Mouse (Mus musculus): ENCODE data around the gene Gp5. TPM values are rescaled to one million over a fixed set of nuclear protein-coding genes. Genes with fewer than 3 reads are reported as not detected.

Gp5 gene
- polyA plus RNA-seq, 1 experiment = 0.36 TPM

DNA sequence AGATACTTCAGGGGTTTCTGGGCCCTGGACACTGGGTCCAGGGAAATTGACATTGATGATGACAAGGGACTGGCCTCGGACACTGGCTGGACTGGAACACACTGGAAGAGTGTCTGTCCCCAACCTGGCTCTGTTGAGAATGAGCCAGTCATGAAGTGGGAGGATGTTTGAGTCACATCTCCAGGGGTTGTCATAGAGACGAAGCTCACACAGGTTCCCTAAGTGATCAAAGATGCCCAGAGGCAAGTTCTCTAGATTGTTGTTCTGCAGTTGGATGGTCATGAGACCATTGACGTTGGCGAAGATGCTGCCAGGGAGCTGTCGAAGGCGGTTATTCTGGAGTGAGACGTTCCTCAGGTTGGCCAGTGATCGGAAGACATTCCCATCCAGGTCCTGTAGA, 37.5 kb downstream of the Gp5 start:
- Histone ChIP-seq H3K4me3 (ENCODE audit: low read depth, low read length) (no peak overlapping the region), H3K27ac (ENCODE audit: insufficient read depth, low read length) (no peak overlapping the region), H3K36me3 (ENCODE audit: control insufficient read depth, insufficient read depth, low read length, poor library complexity, severe bottlenecking) (no peaks in the 10 kb centered on the region), H3K4me1 (ENCODE audit: control insufficient read depth, insufficient read depth, low read length) (peaks cover under 1% of the 10 kb centered on the region), H3K9me3 (replicated peaks; ENCODE audit: control insufficient read depth, insufficient read depth, low read length, poor library complexity, severe bottlenecking) (no peaks in the 10 kb centered on the region), H3K9ac (ENCODE audit: low read depth, poor library complexity, severe bottlenecking) (no peak overlapping the region), H3K27me3 (ENCODE audit: control insufficient read depth, insufficient read depth, low read length, poor library complexity, severe bottlenecking) (no peaks in the 10 kb centered on the region)
- TF ChIP-seq CTCF (IDR thresholded peaks at IDR 0.05; ENCODE audit: low read depth, low read length) (no peak), EP300 (IDR thresholded peaks at IDR 0.05; ENCODE audit: insufficient read depth, low read depth, low read length) (no peak), POLR2A (IDR thresholded peaks at IDR 0.05; ENCODE audit: insufficient read depth, low read length) (no peak)

DNA sequence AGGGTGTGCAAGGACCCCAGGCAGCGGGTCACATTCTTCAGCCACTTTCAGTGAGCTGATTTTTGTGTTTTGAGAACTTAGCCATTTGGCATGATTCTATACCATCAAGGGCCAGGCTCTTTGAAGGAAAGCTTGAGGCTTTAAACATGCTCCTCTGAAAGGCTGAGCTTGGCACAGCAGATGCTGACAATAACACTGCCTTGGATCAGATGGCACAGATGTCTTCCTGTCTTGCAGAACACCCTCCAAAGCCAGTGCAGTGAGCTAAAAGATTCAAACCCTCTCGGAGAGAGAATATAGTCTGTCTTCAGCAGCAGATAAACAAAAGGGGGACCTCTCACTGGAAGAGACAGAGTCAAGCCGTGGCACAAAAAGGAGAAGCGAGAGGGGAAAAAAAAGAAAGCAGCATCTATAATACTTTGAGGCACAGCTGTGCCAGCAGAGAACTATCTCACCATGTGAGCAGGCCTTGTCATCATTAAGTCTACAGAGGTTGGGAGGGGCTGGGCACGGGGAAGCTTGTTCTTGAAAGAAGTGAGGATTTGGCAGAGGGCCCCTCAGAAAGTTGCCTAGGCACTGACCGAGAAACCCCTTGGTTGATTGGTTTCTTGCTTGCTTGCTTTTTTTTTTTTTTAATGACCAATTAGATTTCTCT, 38.5 kb downstream of the Gp5 start:
- H3K9ac ChIP-seq (ENCODE audit: low read depth, poor library complexity, severe bottlenecking) = no peak overlapping the region
- H3K36me3 ChIP-seq (ENCODE audit: control insufficient read depth, insufficient read depth, low read length, poor library complexity, severe bottlenecking) = no peaks in the 10 kb centered on the region
- H3K4me1 ChIP-seq (ENCODE audit: control insufficient read depth, insufficient read depth, low read length) = no peaks in the 10 kb centered on the region
- no peak overlapping the region for H3K27ac ChIP-seq (ENCODE audit: insufficient read depth, low read length)
- no peak overlapping the region for H3K4me3 ChIP-seq (ENCODE audit: low read depth, low read length)
- H3K9me3 ChIP-seq (replicated peaks; ENCODE audit: control insufficient read depth, insufficient read depth, low read length, poor library complexity, severe bottlenecking) = no peaks in the 10 kb centered on the region
- no peak for TF ChIP-seq POLR2A (IDR thresholded peaks at IDR 0.05; ENCODE audit: insufficient read depth, low read length)
- H3K27me3 ChIP-seq (ENCODE audit: control insufficient read depth, insufficient read depth, low read length, poor library complexity, severe bottlenecking) = no peaks in the 10 kb centered on the region

DNA sequence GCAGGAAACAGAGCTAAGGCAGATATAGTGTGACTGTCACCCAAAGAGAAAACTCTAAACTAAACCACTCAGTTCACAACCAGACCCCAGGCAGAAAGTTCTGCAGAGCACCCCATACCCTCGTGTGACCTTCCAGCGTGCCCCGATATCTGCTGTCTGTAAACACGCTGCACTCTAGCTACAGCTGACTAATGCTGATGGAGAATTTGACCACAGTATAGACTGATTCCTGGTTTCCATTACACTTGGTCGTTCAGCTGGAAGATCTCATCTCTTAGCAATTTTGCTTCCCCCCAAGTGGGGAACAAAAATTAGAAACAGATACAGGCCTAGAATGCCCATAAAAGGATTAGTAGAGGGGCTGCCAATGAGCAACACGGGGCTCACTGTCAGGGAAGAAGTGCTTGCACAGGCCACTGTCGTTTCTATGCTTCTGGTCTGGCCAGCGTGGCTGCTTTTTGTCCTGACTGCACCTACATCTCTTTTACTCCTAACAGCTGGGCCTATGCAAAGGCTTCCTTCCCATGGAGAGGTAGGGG, 39.3 kb downstream of the Gp5 start:
- no peaks in the 10 kb centered on the region for H3K9me3 ChIP-seq (replicated peaks; ENCODE audit: control insufficient read depth, insufficient read depth, low read length, poor library complexity, severe bottlenecking)
- TF ChIP-seq POLR2A (IDR thresholded peaks at IDR 0.05; ENCODE audit: insufficient read depth, low read length) (no peak), CTCF (IDR thresholded peaks at IDR 0.05; ENCODE audit: low read depth, low read length) (no peak), EP300 (IDR thresholded peaks at IDR 0.05; ENCODE audit: insufficient read depth, low read depth, low read length) (no peak)
- no peaks in the 10 kb centered on the region for H3K4me1 ChIP-seq (ENCODE audit: control insufficient read depth, insufficient read depth, low read length)
- no peak overlapping the region for H3K27ac ChIP-seq (ENCODE audit: insufficient read depth, low read length)
- no peaks in the 10 kb centered on the region for H3K27me3 ChIP-seq (ENCODE audit: control insufficient read depth, insufficient read depth, low read length, poor library complexity, severe bottlenecking)
- H3K36me3 ChIP-seq (ENCODE audit: control insufficient read depth, insufficient read depth, low read length, poor library complexity, severe bottlenecking) = no peaks in the 10 kb centered on the region
- no peak overlapping the region for H3K9ac ChIP-seq (ENCODE audit: low read depth, poor library complexity, severe bottlenecking)
- H3K4me3 ChIP-seq (ENCODE audit: low read depth, low read length) = no peak overlapping the region

DNA sequence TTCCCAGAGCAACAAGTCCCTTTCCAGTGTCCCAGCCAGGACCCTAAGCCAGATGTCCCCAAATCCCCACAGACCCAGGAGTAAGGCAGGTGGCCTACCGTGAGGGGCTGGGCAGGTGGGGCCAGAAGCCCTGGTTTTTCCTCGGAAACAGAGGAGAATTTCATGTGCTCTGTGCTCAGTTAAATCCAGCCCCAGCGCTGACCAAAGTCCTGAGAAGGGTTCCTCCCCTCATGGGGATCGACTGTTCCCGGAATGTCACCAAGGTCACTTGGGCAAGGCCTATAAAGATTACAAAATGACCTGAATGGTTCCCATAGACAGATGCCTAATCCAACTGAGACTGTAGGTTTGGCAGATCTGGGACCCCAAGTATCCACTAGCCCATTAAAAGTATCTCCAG, 43.2 kb downstream of the Gp5 start, which contains the start of gene Cpn2:
Gene Cpn2, minus strand, starts transcription at position 141 of the 400 bp plus-strand sequence.
- Histone ChIP-seq H3K9ac (ENCODE audit: low read depth, poor library complexity, severe bottlenecking) (no peak within 1 kb of the TSS), H3K9me3 (replicated peaks; ENCODE audit: control insufficient read depth, insufficient read depth, low read length, poor library complexity, severe bottlenecking) (no peaks in the 10 kb centered on the region), H3K27ac (ENCODE audit: insufficient read depth, low read length) (no peak within 1 kb of the TSS), H3K4me1 (ENCODE audit: control insufficient read depth, insufficient read depth, low read length) (no peaks in the 10 kb centered on the region), H3K27me3 (ENCODE audit: control insufficient read depth, insufficient read depth, low read length, poor library complexity, severe bottlenecking) (no peaks in the 10 kb centered on the region), H3K4me3 (ENCODE audit: low read depth, low read length) (no peak within 1 kb of the TSS), H3K36me3 (ENCODE audit: control insufficient read depth, insufficient read depth, low read length, poor library complexity, severe bottlenecking) (no peaks in the 10 kb centered on the region)
- TF ChIP-seq CTCF (IDR thresholded peaks at IDR 0.05; ENCODE audit: low read depth, low read length) = no peak
- TF ChIP-seq POLR2A (IDR thresholded peaks at IDR 0.05; ENCODE audit: insufficient read depth, low read length) = no peak
- no peak for TF ChIP-seq EP300 (IDR thresholded peaks at IDR 0.05; ENCODE audit: insufficient read depth, low read depth, low read length)

DNA sequence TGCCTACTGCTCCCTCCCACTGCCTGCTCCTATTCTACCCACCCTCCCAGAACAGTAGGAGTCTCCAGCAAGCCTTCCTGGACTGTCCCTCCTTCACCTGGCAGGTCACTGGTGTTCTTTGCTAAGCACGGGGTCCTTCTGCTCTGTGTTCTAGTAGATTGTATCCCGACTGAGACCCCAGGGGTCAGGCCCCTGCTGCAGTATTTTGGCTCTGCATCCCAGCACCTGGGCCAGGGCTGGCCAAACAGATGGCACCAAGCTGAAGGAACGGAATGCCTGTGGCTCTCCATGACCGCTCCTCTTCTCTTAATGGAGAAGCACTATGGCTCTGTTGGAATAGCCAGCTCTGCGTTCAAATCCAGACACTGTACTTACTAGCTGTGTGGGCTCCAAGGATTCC, 44.0 kb downstream of the Gp5 start:
- Histone ChIP-seq H3K27me3 (ENCODE audit: control insufficient read depth, insufficient read depth, low read length, poor library complexity, severe bottlenecking) (no peaks in the 10 kb centered on the region), H3K9ac (ENCODE audit: low read depth, poor library complexity, severe bottlenecking) (no peak overlapping the region), H3K36me3 (ENCODE audit: control insufficient read depth, insufficient read depth, low read length, poor library complexity, severe bottlenecking) (no peaks in the 10 kb centered on the region), H3K27ac (ENCODE audit: insufficient read depth, low read length) (no peak overlapping the region), H3K4me1 (ENCODE audit: control insufficient read depth, insufficient read depth, low read length) (no peaks in the 10 kb centered on the region), H3K9me3 (replicated peaks; ENCODE audit: control insufficient read depth, insufficient read depth, low read length, poor library complexity, severe bottlenecking) (no peaks in the 10 kb centered on the region), H3K4me3 (ENCODE audit: low read depth, low read length) (no peak overlapping the region)
- TF ChIP-seq POLR2A (IDR thresholded peaks at IDR 0.05; ENCODE audit: insufficient read depth, low read length) = no peak
- no peak for TF ChIP-seq CTCF (IDR thresholded peaks at IDR 0.05; ENCODE audit: low read depth, low read length)
- no peak for TF ChIP-seq EP300 (IDR thresholded peaks at IDR 0.05; ENCODE audit: insufficient read depth, low read depth, low read length)

DNA sequence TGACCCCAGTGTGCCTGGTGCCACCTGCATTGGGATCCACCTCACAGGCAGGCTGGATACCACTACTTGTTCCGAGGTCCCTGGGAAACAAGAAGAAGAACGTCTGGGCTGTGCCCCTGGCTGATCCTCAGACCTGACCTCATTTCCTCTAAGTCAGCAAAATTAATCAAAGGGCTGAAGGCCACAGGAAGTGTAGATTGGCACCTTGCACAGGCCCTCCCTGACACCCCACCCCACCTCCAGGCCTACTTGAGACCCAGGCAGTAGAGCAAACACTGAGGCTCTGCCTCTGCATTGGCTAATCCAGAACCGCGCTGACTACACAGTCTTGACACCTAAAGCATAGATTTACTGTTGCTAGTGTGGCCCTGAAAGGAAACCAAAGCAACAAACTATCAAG, 45.0 kb downstream of the Gp5 start:
- Histone ChIP-seq H3K4me1 (ENCODE audit: control insufficient read depth, insufficient read depth, low read length) (no peaks in the 10 kb centered on the region), H3K36me3 (ENCODE audit: control insufficient read depth, insufficient read depth, low read length, poor library complexity, severe bottlenecking) (no peaks in the 10 kb centered on the region), H3K27ac (ENCODE audit: insufficient read depth, low read length) (no peak overlapping the region), H3K9me3 (replicated peaks; ENCODE audit: control insufficient read depth, insufficient read depth, low read length, poor library complexity, severe bottlenecking) (no peaks in the 10 kb centered on the region), H3K9ac (ENCODE audit: low read depth, poor library complexity, severe bottlenecking) (no peak overlapping the region), H3K4me3 (ENCODE audit: low read depth, low read length) (no peak overlapping the region), H3K27me3 (ENCODE audit: control insufficient read depth, insufficient read depth, low read length, poor library complexity, severe bottlenecking) (no peaks in the 10 kb centered on the region)
- TF ChIP-seq EP300 (IDR thresholded peaks at IDR 0.05; ENCODE audit: insufficient read depth, low read depth, low read length) = no peak
- no peak for TF ChIP-seq CTCF (IDR thresholded peaks at IDR 0.05; ENCODE audit: low read depth, low read length)
- TF ChIP-seq POLR2A (IDR thresholded peaks at IDR 0.05; ENCODE audit: insufficient read depth, low read length) = no peak

Measured in ES-Bruce4 (cell line).